Mouse (Mus musculus) G1E (cell line): ENCODE measurements around the gene Abca2.

Source experiments
- CTCF ChIP-seq: IDR thresholded peaks from 2 replicates; pipeline ENCODE4 v1.5.1; 2012; ENCODE audit warnings: low read depth, low read length, inconsistent platforms, mixed read lengths
- GATA1 ChIP-seq: IDR thresholded peaks from 2 replicates; pipeline ENCODE4 v1.6.1; 2012; ENCODE audit warnings: borderline replicate concordance, low read length, inconsistent platforms, mixed read lengths
- POLR2AphosphoS5 ChIP-seq: IDR thresholded peaks from 2 replicates; pipeline ENCODE4 v1.6.1; 2012; ENCODE audit warnings: low read depth, low read length, inconsistent platforms; ENCODE audit not compliant: insufficient replicate concordance

DNA sequence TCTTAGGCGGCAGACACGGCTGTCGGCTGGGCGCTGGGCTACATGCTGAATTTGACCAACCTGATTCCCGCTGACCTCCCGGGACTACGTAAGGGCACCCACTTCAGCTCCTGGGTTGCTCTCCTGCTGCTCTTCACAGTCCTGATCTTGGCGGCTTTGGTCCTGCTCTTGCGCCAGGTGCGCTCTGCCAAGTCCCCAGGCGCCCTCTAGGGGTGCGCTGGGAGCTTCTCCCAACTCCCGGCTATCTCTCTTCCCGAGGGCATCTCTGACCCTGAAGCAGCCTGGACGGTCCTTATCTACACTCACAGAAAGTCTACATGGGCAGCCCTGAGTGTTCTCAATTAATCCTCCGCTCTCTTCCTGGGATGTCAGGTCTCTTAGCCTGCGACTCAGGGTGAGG is 27.7 kb upstream of the Abca2 start:
- no peak for TF ChIP-seq CTCF
- TF ChIP-seq POLR2AphosphoS5: no peak
- TF ChIP-seq GATA1: no peak
